Comparison of ENCODE assay signal across 7 mouse cellular contexts in genomic region chr16:95831566-95832345, GRCm38 (mm10).
DNase-seq lines count a peak whose midpoint lies in the region; ATAC-seq and TF ChIP-seq lines count a peak whose summit lies in the region.

No protein-coding gene starts in this region.

- peak overlapping the region; percentile 97 for H3K27ac ChIP-seq in brown adipose tissue, adult 24 weeks (replicated peaks; ENCODE audit: low read depth, low read length)
- peak overlapping the region; percentile 52 to 81 for H3K27ac ChIP-seq in heart, embryonic 14.5 days (replicated peaks in 1 of 2; ENCODE audit: control insufficient read depth in 1 of 2, insufficient read depth in 1 of 2, low read depth in 2 of 2, low read length in 2 of 2)
- peak overlapping the region; percentile 75 for H3K27ac ChIP-seq in kidney, postnatal 0 days
- H3K27ac ChIP-seq in lung, postnatal 0 days (ENCODE audit: low read length): peak overlapping the region; percentile 85

- H3K4me1 ChIP-seq in brown adipose tissue, adult 24 weeks (ENCODE audit: control insufficient read depth, insufficient read depth, insufficient read length, low read length): peaks cover 41% of the 10 kb centered on the region
- peaks cover 10% of the 10 kb centered on the region in 2 experiments; a peak in 3 of 4 replicates for H3K4me1 ChIP-seq in heart, embryonic 14.5 days (ENCODE audit: control insufficient read depth in 2 of 2, insufficient read depth in 2 of 2, low read length in 2 of 2)
- 0 out of 2 replicates have a peak, but pooled peaks cover 20% of the 10 kb centered on the region for H3K4me1 ChIP-seq in kidney, postnatal 0 days (replicated peaks; ENCODE audit: insufficient read depth, low read length)
- peaks cover 25% of the 10 kb centered on the region; the same call in 1 of the 2 replicates for H3K4me1 ChIP-seq in lung, postnatal 0 days (ENCODE audit: insufficient read depth, low read depth, low read length)

- H3K36me3 ChIP-seq in heart, embryonic 14.5 days (ENCODE audit: control insufficient read depth, insufficient read depth, low read length): no peaks in the 10 kb centered on the region
- H3K36me3 ChIP-seq in kidney, postnatal 0 days (ENCODE audit: insufficient read depth, low read length): no peaks in the 10 kb centered on the region
- no peaks in the 10 kb centered on the region for H3K36me3 ChIP-seq in lung, postnatal 0 days (ENCODE audit: insufficient read depth, low read length)

- DNase-seq in Muller cell, postnatal 12 days (ENCODE audit: inconsistent ontology term): peak; percentile 84
- DNase-seq in kidney, postnatal 0 days (ENCODE audit: low spot score): no peak
- DNase-seq in lung, postnatal 0 days (ENCODE audit: low spot score): peak; percentile 89
- DNase-seq in right cerebral cortex, postnatal 10 days (ENCODE audit: low spot score in 2 of 2): peak; percentile 62 to 63

- ATAC-seq in heart, embryonic 14.5 days (ENCODE audit: insufficient number of reproducible peaks, insufficient read depth, low FRiP score, low read depth): peak; percentile 77
- ATAC-seq in kidney, postnatal 0 days (replicated peaks; ENCODE audit: low FRiP score, low read depth): peak; percentile 62
- ATAC-seq in lung, postnatal 0 days: peak; percentile 86
- no peak for ATAC-seq in inflammation-experienced regulatory T-cells, adult 6 months

- no peaks in the 10 kb centered on the region for H3K9me3 ChIP-seq in heart, embryonic 14.5 days (ENCODE audit: control insufficient read depth, low read length)
- no peaks in the 10 kb centered on the region for H3K9me3 ChIP-seq in kidney, postnatal 0 days (replicated peaks; ENCODE audit: low read length)
- H3K9me3 ChIP-seq in lung, postnatal 0 days (ENCODE audit: low read length): no peaks in the 10 kb centered on the region

- H3K4me3 ChIP-seq in brown adipose tissue, adult 24 weeks (ENCODE audit: insufficient read depth, low read depth, low read length): no peak overlapping the region
- H3K4me3 ChIP-seq in heart, embryonic 14.5 days (ENCODE audit: control insufficient read depth in 1 of 2, insufficient read depth in 1 of 2, low read depth in 1 of 2, low read length in 2 of 2): no peak overlapping the region
- H3K4me3 ChIP-seq in kidney, postnatal 0 days (replicated peaks; ENCODE audit: low read depth, low read length): no peak overlapping the region
- H3K4me3 ChIP-seq in lung, postnatal 0 days (ENCODE audit: low read depth, low read length): no peak overlapping the region

- H3K27me3 ChIP-seq in heart, embryonic 14.5 days (ENCODE audit: control insufficient read depth, insufficient read depth, low read length): no peaks in the 10 kb centered on the region
- no peaks in the 10 kb centered on the region for H3K27me3 ChIP-seq in kidney, postnatal 0 days (ENCODE audit: insufficient read depth, low read length)
- no peaks in the 10 kb centered on the region for H3K27me3 ChIP-seq in lung, postnatal 0 days (replicated peaks; ENCODE audit: insufficient read depth, low read length)

- WGBS in heart, embryonic 14.5 days: 43% methylated on average over 11 of the region's 11 CpGs
- 11% methylated on average over 11 of the region's 11 CpGs for WGBS in kidney, postnatal 0 days
- WGBS in lung, postnatal 0 days: 16% methylated on average over 11 of the region's 11 CpGs

- peak; percentile 96 for TF ChIP-seq EP300 in lung, postnatal 0 days (IDR thresholded peaks at IDR 0.05)

- no peak overlapping the region for H3K4me2 ChIP-seq in heart, embryonic 14.5 days (ENCODE audit: low read length)
- no peak overlapping the region for H3K4me2 ChIP-seq in kidney, postnatal 0 days (ENCODE audit: low read length)
- no peak overlapping the region for H3K4me2 ChIP-seq in lung, postnatal 0 days (replicated peaks; ENCODE audit: low read depth, low read length)

- no peak for TF ChIP-seq CTCF in kidney, postnatal 0 days (IDR thresholded peaks at IDR 0.05; ENCODE audit: low read depth)
- TF ChIP-seq CTCF in lung, postnatal 0 days (IDR thresholded peaks at IDR 0.05): no peak

- no peak overlapping the region for H3K9ac ChIP-seq in heart, embryonic 14.5 days (ENCODE audit: low read length)
- H3K9ac ChIP-seq in kidney, postnatal 0 days (ENCODE audit: low read depth, low read length): no peak overlapping the region
- no peak overlapping the region for H3K9ac ChIP-seq in lung, postnatal 0 days (replicated peaks; ENCODE audit: low read depth)
